Mouse (Mus musculus) urinary bladder, postnatal 10 days (tissue): ENCODE measurements at regions not wholly inside any gene's neighbourhood (a gene's known extent, or its start where the extent isn't known, plus 50 kb on each side); places are given as distances from the start of the nearest gene placed in this dataset.
A peak's percentile ranks its signal among the peaks of the same experiment; 100 is the strongest.
"Not testable (repeated sequence)": the region's sequence is repeated elsewhere in the genome, so short reads cannot be mapped to it uniquely, and the experiment has no call there.

Experiments used
- DNase-seq: peaks from one replicate; pipeline ENCODE4 v3.0.0; 2022; ENCODE audit warnings: low spot score

- DNase-seq = not testable (repeated sequence)
Observed at GRCm38 (mm10) chr8:20285523-20285922, 77.5 kb downstream of the Gm15319 start.

- not testable (repeated sequence) for DNase-seq
Observed at GRCm38 (mm10) chr8:20284856-20285255, 78.2 kb downstream of the Gm15319 start.

GRCm38 (mm10) chr8:20283141-20283540, 79.9 kb downstream of the Gm15319 start:
- DNase-seq = not testable (repeated sequence)

GRCm38 (mm10) chr8:20281201-20281887, 81.7 kb downstream of the Gm15319 start:
- not testable (repeated sequence) for DNase-seq

- DNase-seq = not testable (repeated sequence)
Observed at GRCm38 (mm10) chr8:20277701-20278100, 85.3 kb downstream of the Gm15319 start.

GRCm38 (mm10) chr8:20276661-20277060, 86.3 kb downstream of the Gm15319 start:
- DNase-seq = not testable (repeated sequence)

- not testable (repeated sequence) for DNase-seq
Observed at GRCm38 (mm10) chr8:20273844-20274243, 89.2 kb downstream of the Gm15319 start.

- DNase-seq = peak; percentile 11
Observed at GRCm38 (mm10) chr8:20267520-20268127, 95.4 kb downstream of the Gm15319 start.

GRCm38 (mm10) chr8:20266776-20267175, 96.2 kb downstream of the Gm15319 start:
- peak; percentile 18 for DNase-seq

- not testable (repeated sequence) for DNase-seq
Observed at GRCm38 (mm10) chr8:20264612-20265011, 98.4 kb downstream of the Gm15319 start.

GRCm38 (mm10) chr8:20264106-20264505, 98.9 kb downstream of the Gm15319 start:
- DNase-seq = not testable (repeated sequence)

GRCm38 (mm10) chr8:20262847-20263570, 100.0 kb downstream of the Gm15319 start:
- DNase-seq = peak; percentile 38

GRCm38 (mm10) chr8:20262253-20262652, 100.8 kb downstream of the Gm15319 start:
- not testable (repeated sequence) for DNase-seq

- DNase-seq = not testable (repeated sequence)
Observed at GRCm38 (mm10) chr8:20261452-20262181, 101.4 kb downstream of the Gm15319 start.

- peak; percentile 61 for DNase-seq
Observed at GRCm38 (mm10) chr8:20261007-20261406, 102.0 kb downstream of the Gm15319 start.

GRCm38 (mm10) chr8:20260125-20260640, 102.8 kb downstream of the Gm15319 start:
- DNase-seq = not testable (repeated sequence)

GRCm38 (mm10) chr8:20259662-20260061, 103.3 kb downstream of the Gm15319 start:
- peak; percentile 37 for DNase-seq
